Mouse (Mus musculus): ENCODE data around the gene Cdkn1a. TPM values are rescaled to one million over a fixed set of nuclear protein-coding genes. Genes with fewer than 3 reads are reported as not detected.

The Cdkn1a gene
- total and polyA plus RNA-seq, 3 experiments = 10.6 to 59.1 (median 37.5) TPM

DNA sequence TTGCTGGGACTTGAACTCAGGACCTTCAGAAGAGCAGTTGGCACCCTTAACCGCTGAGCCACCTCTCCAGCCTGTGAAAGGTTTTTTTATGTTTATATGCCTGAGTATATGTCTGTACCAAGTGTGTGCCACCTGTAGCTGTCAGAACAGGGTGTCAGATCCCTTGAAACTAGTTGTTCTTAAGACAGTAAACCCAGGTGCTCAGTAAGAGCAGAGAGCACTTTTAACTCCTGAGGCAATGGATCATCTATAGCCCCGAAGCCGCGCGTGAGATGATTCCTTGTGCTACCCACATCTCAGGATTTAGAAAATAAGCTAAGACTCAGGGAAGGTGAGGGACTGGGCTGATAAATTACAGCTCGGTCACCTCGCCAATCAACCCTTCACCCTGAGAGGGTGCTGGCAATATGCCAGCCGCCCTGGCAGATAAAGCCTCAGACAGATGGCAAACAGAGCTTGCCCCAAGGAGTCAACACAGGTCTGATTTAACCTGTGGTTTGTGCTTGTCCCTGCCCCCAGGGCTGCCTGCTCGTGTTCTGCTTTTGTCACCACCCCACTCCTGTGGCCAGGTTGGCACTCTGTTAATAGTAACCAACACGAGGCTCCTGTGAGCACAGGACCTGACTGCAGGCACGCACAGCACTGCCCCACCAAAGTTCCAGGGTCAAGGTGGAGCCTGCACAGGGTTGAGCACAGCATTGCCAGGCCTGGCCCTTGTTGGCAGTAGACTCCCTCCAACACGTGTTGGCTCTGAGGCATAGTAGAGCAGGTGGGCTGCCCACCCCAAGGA is 44.8 kb upstream of the Cdkn1a start:
- Histone ChIP-seq H3K4me3 (replicated peaks in 1 of 3; ENCODE audit: low read depth in 2 of 3, low read length in 2 of 3, poor library complexity in 1 of 3) (no peak overlapping the region), H3K9ac (ENCODE audit: insufficient read depth, low read depth) (no peak overlapping the region), H3K4me2 (ENCODE audit: insufficient read depth, low read depth, poor library complexity, severe bottlenecking) (no peak overlapping the region), H3K27ac (ENCODE audit: insufficient read depth, low read depth) (0 out of 2 replicates have a peak overlapping the region, but pooled peaks have one; percentile 31), H3K4me1 (ENCODE audit: control insufficient read depth in 1 of 2, insufficient read depth in 2 of 2) (peaks cover 0 to 9% of the 10 kb centered on the region in 2 experiments; a peak in 2 of 4 replicates), H3K79me2 (replicated peaks; ENCODE audit: control insufficient read depth, extremely low read depth, insufficient read depth, poor library complexity, severe bottlenecking) (peaks cover 12% of the 10 kb centered on the region; the same call in 1 of the 2 replicates), H3K36me3 (replicated peaks in 1 of 2; ENCODE audit: control insufficient read depth in 1 of 2, insufficient read depth in 1 of 2, low read length in 1 of 2) (peaks cover 56 to 80% of the 10 kb centered on the region in 2 experiments), H3K27me3 (replicated peaks) (no peaks in the 10 kb centered on the region), H3K9me3 (replicated peaks; ENCODE audit: low read length) (no peaks in the 10 kb centered on the region)
- in situ Hi-C loops (cut with MboI; ENCODE audit: low pct_ligation_motif_present, low pct_unique_long_range_greater_than_20kb, low sequenced_read_pairs) = loop anchor here (5.0 kb wide), 3 partner anchors 46 to 201 kb away; partner anchors contain the start of gene Cdkn1a
- DNase-seq (ENCODE audit: extremely low read depth) = no peak
- dilution Hi-C loops (cut with MboI; ENCODE audit: extremely low pct_ligation_motif_present, extremely low pct_unique_long_range_greater_than_20kb, low sequenced_read_pairs) = no loop called here
- TF ChIP-seq POLR2AphosphoS2 (IDR thresholded peaks at IDR 0.05; ENCODE audit: low read depth, low read length) (peak; percentile 75; the same call in 1 of the 2 replicates), MAX (IDR thresholded peaks at IDR 0.05; ENCODE audit: low read length) (no peak), POLR2A (IDR thresholded peaks at IDR 0.05; ENCODE audit: low read depth, low read length) (peak; percentile 64; the same call in 1 of the 2 replicates), GABPA (IDR thresholded peaks at IDR 0.05; ENCODE audit: insufficient replicate concordance, low read depth, low read length) (no peak)

DNA sequence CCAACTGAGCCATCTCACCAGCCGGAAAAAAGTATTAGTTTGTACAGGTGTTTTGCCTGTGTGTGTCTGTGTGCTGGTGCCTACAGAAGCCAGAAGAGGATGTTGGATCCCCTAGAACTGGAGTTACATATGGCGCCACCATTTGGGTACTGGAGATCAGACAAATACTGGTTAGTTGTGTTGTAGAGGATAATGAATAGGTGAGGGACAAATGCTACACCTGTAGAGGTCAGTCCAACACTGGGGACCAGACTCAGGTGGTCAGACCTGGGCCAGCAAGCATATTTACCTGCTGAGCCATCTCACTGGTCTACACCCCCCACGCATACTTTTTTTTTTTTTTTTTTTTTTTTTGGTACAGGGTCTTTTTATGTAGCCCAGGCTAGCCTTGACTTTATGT is 43.9 kb upstream of the Cdkn1a start:
- Histone ChIP-seq H3K4me2 (ENCODE audit: insufficient read depth, low read depth, poor library complexity, severe bottlenecking) (no peak overlapping the region), H3K4me1 (ENCODE audit: control insufficient read depth in 1 of 2, insufficient read depth in 2 of 2) (peaks cover 0 to 9% of the 10 kb centered on the region in 2 experiments; a peak in 2 of 4 replicates), H3K9ac (ENCODE audit: insufficient read depth, low read depth) (no peak overlapping the region), H3K36me3 (replicated peaks in 1 of 2; ENCODE audit: control insufficient read depth in 1 of 2, insufficient read depth in 1 of 2, low read length in 1 of 2) (peaks cover 52 to 85% of the 10 kb centered on the region in 2 experiments), H3K27ac (ENCODE audit: insufficient read depth, low read depth) (no peak overlapping the region), H3K9me3 (replicated peaks; ENCODE audit: low read length) (no peaks in the 10 kb centered on the region), H3K79me2 (replicated peaks; ENCODE audit: control insufficient read depth, extremely low read depth, insufficient read depth, poor library complexity, severe bottlenecking) (peaks cover 8% of the 10 kb centered on the region; the same call in 1 of the 2 replicates), H3K27me3 (replicated peaks) (no peaks in the 10 kb centered on the region), H3K4me3 (replicated peaks in 1 of 3; ENCODE audit: low read depth in 2 of 3, low read length in 2 of 3, poor library complexity in 1 of 3) (no peak overlapping the region)
- TF ChIP-seq ETS1 (conservative IDR thresholded peaks at IDR 0.05; ENCODE audit: low read depth, low read length) (no peak), ZNF384 (IDR thresholded peaks at IDR 0.05; ENCODE audit: low read depth, low read length) (peak; percentile 74; the same call in 1 of the 2 replicates), CTCF (conservative IDR thresholded peaks at IDR 0.05 in 1 of 2, IDR thresholded peaks at IDR 0.05 in 1 of 2; ENCODE audit: low read depth in 2 of 2, low read length in 2 of 2) (peak in 1 of 2 experiments; percentile 8; a peak in 1 of 4 replicates), CHD2 (IDR thresholded peaks at IDR 0.05; ENCODE audit: low read length) (peak; percentile 35; the same call in 1 of the 2 replicates)
- DNase-seq (ENCODE audit: extremely low read depth) = no peak
- dilution Hi-C loops (cut with MboI; ENCODE audit: extremely low pct_ligation_motif_present, extremely low pct_unique_long_range_greater_than_20kb, low sequenced_read_pairs) = no loop called here
- in situ Hi-C loops (cut with MboI; ENCODE audit: low pct_ligation_motif_present, low pct_unique_long_range_greater_than_20kb, low sequenced_read_pairs) = loop anchor here (5.0 kb wide), 3 partner anchors 45 to 200 kb away; partner anchors contain the start of gene Cdkn1a

DNA sequence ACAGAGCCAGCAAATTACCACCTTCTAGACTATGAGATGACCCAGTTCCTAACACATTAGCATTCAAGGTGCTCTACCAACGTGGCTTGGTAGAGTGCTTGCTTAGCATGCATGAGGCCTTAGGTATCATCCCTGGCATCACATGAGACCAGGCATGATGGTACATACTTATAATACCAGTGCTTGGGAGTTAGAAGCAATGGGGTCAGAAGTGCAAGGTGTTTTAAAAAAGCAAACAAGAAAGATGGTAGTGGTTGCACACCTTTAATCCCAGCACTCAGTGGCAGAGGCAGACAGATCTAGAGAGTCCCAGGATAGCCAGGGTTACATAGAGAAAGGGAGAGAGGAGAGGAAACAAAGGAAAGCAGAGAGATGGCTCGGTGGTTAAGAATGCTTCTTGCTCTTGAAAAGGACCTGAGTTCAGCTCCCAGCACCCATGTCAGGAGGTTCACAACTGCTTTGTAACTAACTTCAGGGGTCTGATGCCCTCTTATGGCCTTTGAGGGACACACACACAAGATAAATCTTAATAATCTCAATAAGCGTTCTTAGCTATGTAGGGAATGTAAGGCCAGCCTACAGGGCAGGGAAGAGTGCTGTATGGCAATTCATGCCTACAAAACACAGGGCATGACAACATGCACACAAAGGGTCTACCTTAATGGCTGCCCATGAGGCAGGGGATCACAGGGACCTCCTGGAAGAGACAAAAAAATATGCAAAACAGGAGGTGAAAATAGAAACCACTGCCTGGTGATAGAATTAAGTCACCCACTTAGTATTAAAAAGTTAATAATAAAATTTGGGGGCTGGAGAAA is 42.9 kb upstream of the Cdkn1a start:
- peak; percentile 20; the same call in 1 of the 2 replicates for TF ChIP-seq SMC3 (IDR thresholded peaks at IDR 0.05; ENCODE audit: low read depth, low read length)
- peak in 1 of 2 experiments; percentile 33; a peak in 2 of 4 replicates for TF ChIP-seq CTCF (conservative IDR thresholded peaks at IDR 0.05 in 1 of 2, IDR thresholded peaks at IDR 0.05 in 1 of 2; ENCODE audit: low read depth in 2 of 2, low read length in 2 of 2)
- no peak for TF ChIP-seq MAX (IDR thresholded peaks at IDR 0.05; ENCODE audit: low read length)
- TF ChIP-seq CHD2 (IDR thresholded peaks at IDR 0.05; ENCODE audit: low read length) = 0 out of 2 replicates have a peak, but pooled peaks have one; percentile 18
- TF ChIP-seq ZC3H11A (IDR thresholded peaks at IDR 0.05; ENCODE audit: low read depth, low read length) = no peak
- TF ChIP-seq NRF1 (IDR thresholded peaks at IDR 0.05; ENCODE audit: low read depth, low read length) = no peak
- TF ChIP-seq POLR2AphosphoS2 (IDR thresholded peaks at IDR 0.05; ENCODE audit: low read depth, low read length) = peak; percentile 83; the same call in 1 of the 2 replicates
- H3K27me3 ChIP-seq (replicated peaks) = no peaks in the 10 kb centered on the region
- H3K4me3 ChIP-seq (replicated peaks in 1 of 3; ENCODE audit: low read depth in 2 of 3, low read length in 2 of 3, poor library complexity in 1 of 3) = no peak overlapping the region
- no peaks in the 10 kb centered on the region for H3K9me3 ChIP-seq (replicated peaks; ENCODE audit: low read length)
- no peak overlapping the region for H3K27ac ChIP-seq (ENCODE audit: insufficient read depth, low read depth)
- H3K4me1 ChIP-seq (ENCODE audit: control insufficient read depth in 1 of 2, insufficient read depth in 2 of 2) = peaks cover 0 to 9% of the 10 kb centered on the region in 2 experiments; a peak in 2 of 4 replicates
- DNase-seq (ENCODE audit: extremely low read depth) = no peak
- peaks cover 46 to 83% of the 10 kb centered on the region in 2 experiments for H3K36me3 ChIP-seq (replicated peaks in 1 of 2; ENCODE audit: control insufficient read depth in 1 of 2, insufficient read depth in 1 of 2, low read length in 1 of 2)
- H3K9ac ChIP-seq (ENCODE audit: insufficient read depth, low read depth) = no peak overlapping the region
- peaks cover 6% of the 10 kb centered on the region; the same call in 1 of the 2 replicates for H3K79me2 ChIP-seq (replicated peaks; ENCODE audit: control insufficient read depth, extremely low read depth, insufficient read depth, poor library complexity, severe bottlenecking)
- in situ Hi-C loops (cut with MboI; ENCODE audit: low pct_ligation_motif_present, low pct_unique_long_range_greater_than_20kb, low sequenced_read_pairs) = loop anchor here (5.0 kb wide), 3 partner anchors 44 to 199 kb away; partner anchors contain the start of gene Cdkn1a
- dilution Hi-C loops (cut with MboI; ENCODE audit: extremely low pct_ligation_motif_present, extremely low pct_unique_long_range_greater_than_20kb, low sequenced_read_pairs) = no loop called here
- H3K4me2 ChIP-seq (ENCODE audit: insufficient read depth, low read depth, poor library complexity, severe bottlenecking) = no peak overlapping the region
